Mouse (Mus musculus) forebrain, embryonic 16.5 days (tissue): ENCODE measurements at regions not wholly inside any gene's neighbourhood (a gene's known extent, or its start where the extent isn't known, plus 50 kb on each side); places are given as distances from the start of the nearest gene placed in this dataset.
A peak's percentile ranks its signal among the peaks of the same experiment; 100 is the strongest.

ENCODE experiments used
- ATAC-seq: fragments of 200-750 bp; cut with Nextera tagmentation; 2 replicates; pipeline ENCODE4 v1.8.0; 2017; ENCODE audit warnings: mild to moderate bottlenecking, moderate library complexity
- H3K27ac ChIP-seq: fragments of 300-500 bp; sonication (generic); 2 replicates; pipeline ENCODE4 v1.5.1; 2014; ENCODE audit warnings: low read length, control low read depth
- H3K27me3 ChIP-seq: fragments of 300-500 bp; sonication (generic); replicated peaks from 2 replicates; pipeline ENCODE4 v1.6.1; 2014; ENCODE audit warnings: low read length; ENCODE audit not compliant: control insufficient read depth, insufficient read depth
- H3K36me3 ChIP-seq: fragments of 300-500 bp; sonication (generic); 2 replicates; pipeline ENCODE4 v1.6.1; 2014; ENCODE audit not compliant: control insufficient read depth, insufficient read depth
- H3K4me1 ChIP-seq: fragments of 300-500 bp; sonication (generic); replicated peaks from 2 replicates; pipeline ENCODE4 v1.6.1; 2014; ENCODE audit warnings: low read length; ENCODE audit not compliant: control insufficient read depth, insufficient read depth
- H3K4me2 ChIP-seq: fragments of 300-500 bp; sonication (generic); 2 replicates; pipeline ENCODE4 v1.6.1; 2014; ENCODE audit warnings: mild to moderate bottlenecking, low read length, control low read depth
- H3K4me3 ChIP-seq: fragments of 300-500 bp; sonication (generic); replicated peaks from 2 replicates; pipeline ENCODE4 v1.5.1; 2014; ENCODE audit warnings: mild to moderate bottlenecking, low read length, control low read depth
- H3K9ac ChIP-seq: fragments of 300-500 bp; sonication (generic); replicated peaks from 2 replicates; pipeline ENCODE4 v1.6.1; 2014; ENCODE audit warnings: low read depth, low read length, control low read depth
- H3K9me3 ChIP-seq: fragments of 300-500 bp; sonication (generic); 2 replicates; pipeline ENCODE4 v1.6.1; 2016; ENCODE audit warnings: low read length; ENCODE audit not compliant: control insufficient read depth
- WGBS: fragments of 180-500 bp; shearing (Covaris S2); extraction: QIAGEN DNeasy Blood & Tissue Kit; methylation state at CpG from one replicate; pipeline ENCODE4 v1.1.7; 2014; 5-methylcytosine and 5-hydroxymethylcytosine counted together

DNA sequence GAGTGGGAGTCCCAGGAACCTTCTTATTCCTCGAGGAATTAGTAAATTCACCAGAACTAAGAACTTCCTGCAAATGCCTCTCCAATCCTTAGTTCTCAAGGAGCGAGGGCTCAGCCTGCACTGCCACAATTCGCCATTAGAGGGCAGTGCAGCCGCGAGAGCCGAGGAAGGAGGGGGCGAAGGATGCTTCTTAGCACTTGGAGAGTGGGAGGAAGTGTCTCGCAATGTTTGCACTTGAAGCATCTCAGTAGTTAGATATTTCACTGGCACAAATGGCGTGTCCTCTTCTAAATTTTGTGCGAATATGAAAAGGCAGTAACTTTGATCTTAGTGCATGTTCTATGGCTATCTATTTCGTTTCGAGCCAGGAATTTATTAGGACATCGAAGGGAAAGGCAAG lies 59.0 kb upstream of the Slc30a5 start:
- H3K9me3 ChIP-seq = no peaks in the 10 kb centered on the region
- H3K4me1 ChIP-seq = peaks cover 6% of the 10 kb centered on the region
- H3K9ac ChIP-seq = no peak overlapping the region
- H3K4me3 ChIP-seq = peak overlapping the region; percentile 31
- WGBS = 15% methylated on average over 13 of the region's 13 CpGs
- peak overlapping the region; percentile 54 for H3K4me2 ChIP-seq
- H3K36me3 ChIP-seq = no peaks in the 10 kb centered on the region
- H3K27me3 ChIP-seq = no peaks in the 10 kb centered on the region
- peak; percentile 86 for ATAC-seq
- no peak overlapping the region for H3K27ac ChIP-seq

DNA sequence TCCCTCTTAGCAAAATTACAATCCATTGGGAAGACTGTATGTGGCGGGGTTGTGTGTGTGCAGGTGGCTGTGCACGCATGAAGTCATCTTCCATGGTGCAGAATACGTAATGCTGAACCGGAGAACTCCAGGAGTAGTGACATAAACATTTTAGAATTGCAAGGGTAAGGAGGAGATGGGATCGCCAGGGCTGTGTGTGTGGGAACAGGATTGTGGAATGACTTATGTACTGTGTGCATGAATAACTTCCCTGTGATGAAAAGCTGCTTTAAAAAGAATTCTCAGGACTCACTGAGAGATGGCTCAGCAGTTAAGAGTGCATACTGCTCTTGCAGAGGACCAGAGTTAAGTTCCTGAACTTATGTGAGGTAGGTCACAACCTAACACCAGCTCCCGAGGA lies 57.2 kb upstream of the Slc30a5 start:
- H3K9ac ChIP-seq = no peak overlapping the region
- no peaks in the 10 kb centered on the region for H3K27me3 ChIP-seq
- no peak overlapping the region for H3K4me2 ChIP-seq
- WGBS = 80% methylated on average over 6 of the region's 6 CpGs
- H3K27ac ChIP-seq = no peak overlapping the region
- ATAC-seq = no peak
- H3K36me3 ChIP-seq = no peaks in the 10 kb centered on the region
- no peaks in the 10 kb centered on the region for H3K9me3 ChIP-seq
- H3K4me3 ChIP-seq = no peak overlapping the region
- peaks cover 6% of the 10 kb centered on the region for H3K4me1 ChIP-seq

DNA sequence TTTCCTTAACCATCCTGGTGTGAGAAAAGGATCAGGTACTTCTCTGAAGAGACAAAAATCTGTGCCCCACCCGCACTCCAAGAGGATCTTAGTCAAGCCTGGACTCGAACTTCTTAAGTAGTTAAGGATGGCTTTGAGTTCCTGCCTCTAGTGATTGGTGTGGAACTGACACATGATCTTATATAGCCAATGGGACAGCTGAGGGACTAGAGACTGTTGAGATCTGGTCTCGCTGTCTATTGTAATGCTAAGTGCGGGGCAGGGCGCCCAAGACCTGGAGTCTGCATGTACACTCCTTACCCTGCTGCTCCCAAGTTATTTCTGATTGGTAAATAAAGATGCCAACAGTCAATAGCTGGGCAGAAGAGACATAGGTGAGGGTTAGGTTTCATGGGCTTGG lies 55.3 kb upstream of the Slc30a5 start:
- no peak for ATAC-seq
- Histone ChIP-seq H3K4me2 (no peak overlapping the region), H3K36me3 (no peaks in the 10 kb centered on the region), H3K27me3 (no peaks in the 10 kb centered on the region), H3K27ac (no peak overlapping the region), H3K4me3 (no peak overlapping the region), H3K9ac (no peak overlapping the region), H3K9me3 (no peaks in the 10 kb centered on the region), H3K4me1 (peaks cover 6% of the 10 kb centered on the region)
- 88% methylated on average over 5 of the region's 5 CpGs for WGBS

DNA sequence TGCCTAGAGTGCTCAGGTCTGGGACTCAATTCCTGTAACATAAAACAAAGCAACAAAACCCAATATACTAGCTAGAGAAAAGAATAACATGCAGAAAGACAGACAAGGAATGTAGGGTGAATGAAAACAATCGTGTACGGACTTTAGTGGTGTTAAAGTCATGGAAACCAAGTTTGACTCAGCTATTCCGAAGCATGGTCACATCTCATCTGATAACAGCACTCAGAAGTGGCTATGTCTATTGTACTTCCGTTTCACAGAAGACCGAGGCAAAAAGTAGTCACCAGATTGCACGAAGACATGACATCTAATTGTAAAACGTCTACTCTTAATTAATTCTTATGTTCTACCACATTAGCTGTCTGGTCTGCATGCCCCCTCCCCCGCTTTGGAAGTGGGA lies 50.5 kb upstream of the Slc30a5 start:
- H3K36me3 ChIP-seq = no peaks in the 10 kb centered on the region
- no peaks in the 10 kb centered on the region for H3K4me1 ChIP-seq
- 82% methylated on average over 8 of the region's 8 CpGs for WGBS
- H3K4me2 ChIP-seq = no peak overlapping the region
- H3K9me3 ChIP-seq = no peaks in the 10 kb centered on the region
- no peaks in the 10 kb centered on the region for H3K27me3 ChIP-seq
- H3K4me3 ChIP-seq = no peak overlapping the region
- no peak overlapping the region for H3K27ac ChIP-seq
- H3K9ac ChIP-seq = no peak overlapping the region
- ATAC-seq = no peak
